In genomic region chr2:32259657-32260417, GRCm38 (mm10) we compare ENCODE assay signal across 7 mouse cellular contexts. TPM values are rescaled to one million over a fixed set of nuclear protein-coding genes. Genes with fewer than 3 reads are reported as not detected.
DNase-seq lines count a peak whose midpoint lies in the region; ATAC-seq and TF ChIP-seq lines count a peak whose summit lies in the region.

Gene Uck1, minus strand, starts transcription at chr2:32260159.

- H3K4me2 ChIP-seq in intestine, postnatal 0 days (replicated peaks; ENCODE audit: low read depth), result peak within 1 kb of the TSS; percentile 71
- H3K4me2 ChIP-seq in midbrain, embryonic 12.5 days (replicated peaks), result peak within 1 kb of the TSS; percentile 86

- H3K9me3 ChIP-seq in intestine, postnatal 0 days (ENCODE audit: control insufficient read depth), result no peaks in the 10 kb centered on the region
- no peaks in the 10 kb centered on the region for H3K9me3 ChIP-seq in midbrain, embryonic 12.5 days

- ATAC-seq in intestine, postnatal 0 days, result peak; percentile 86
- peak; percentile 90 for ATAC-seq in midbrain, embryonic 12.5 days (ENCODE audit: low FRiP score, low read depth)

- intact Hi-C loops in left cerebral cortex, postnatal 4 days (cut with DNase I), result no loop called here

- WGBS in intestine, postnatal 0 days, result under 1% methylated on average over 58 of the region's 59 CpGs
- 2% methylated on average over 59 of the region's 59 CpGs for WGBS in midbrain, embryonic 12.5 days
- WGBS in small intestine, adult 2 months, result under 1% methylated on average over 59 of the region's 59 CpGs

- peak within 1 kb of the TSS; percentile 77 for H3K4me3 ChIP-seq in intestine, postnatal 0 days (ENCODE audit: low read depth, low read length)
- peak within 1 kb of the TSS; percentile 70 for H3K4me3 ChIP-seq in midbrain, embryonic 12.5 days
- peak within 1 kb of the TSS; percentile 74 for H3K4me3 ChIP-seq in small intestine, adult 2 months (ENCODE audit: low read depth, low read length)

- peak; percentile 96 for DNase-seq in adrenal gland, adult 2 months
- DNase-seq in embryo, embryonic 11.5 days (ENCODE audit: low read depth, low spot score), result peak; percentile 90
- DNase-seq in gonadal fat pad, adult 2 months (ENCODE audit: low read depth), result no peak
- DNase-seq in left cerebral cortex, postnatal 4 days, result peak; percentile 86

- peak within 1 kb of the TSS; percentile 73 for H3K9ac ChIP-seq in intestine, postnatal 0 days (ENCODE audit: low read depth, low read length)
- H3K9ac ChIP-seq in midbrain, embryonic 12.5 days (replicated peaks), result peak within 1 kb of the TSS; percentile 86

- H3K4me1 ChIP-seq in intestine, postnatal 0 days (replicated peaks; ENCODE audit: control insufficient read depth, insufficient read depth, low read length), result 0 out of 2 replicates have a peak, but pooled peaks cover 3% of the 10 kb centered on the region
- peaks cover 16% of the 10 kb centered on the region for H3K4me1 ChIP-seq in midbrain, embryonic 12.5 days
- peaks cover 5% of the 10 kb centered on the region for H3K4me1 ChIP-seq in small intestine, adult 2 months (ENCODE audit: control insufficient read depth, insufficient read depth, insufficient read length, low read length)

- H3K27me3 ChIP-seq in intestine, postnatal 0 days (replicated peaks; ENCODE audit: control insufficient read depth, insufficient read depth, low read length), result no peaks in the 10 kb centered on the region
- no peaks in the 10 kb centered on the region for H3K27me3 ChIP-seq in midbrain, embryonic 12.5 days
- no peaks in the 10 kb centered on the region for H3K27me3 ChIP-seq in small intestine, adult 2 months (ENCODE audit: control insufficient read depth, insufficient read depth, low read length)

- peak within 1 kb of the TSS; percentile 78 for H3K27ac ChIP-seq in intestine, postnatal 0 days (ENCODE audit: low read depth, low read length)
- no peak within 1 kb of the TSS; the same call in 1 of the 2 replicates for H3K27ac ChIP-seq in midbrain, embryonic 12.5 days (replicated peaks)
- peak within 1 kb of the TSS; percentile 50 for H3K27ac ChIP-seq in small intestine, adult 2 months (ENCODE audit: insufficient read depth, low read depth, low read length)

- TF ChIP-seq CTCF in intestine, postnatal 0 days (IDR thresholded peaks at IDR 0.05; ENCODE audit: low read depth), result 0 out of 2 replicates have a peak, but pooled peaks have one; percentile 3
- TF ChIP-seq CTCF in small intestine, adult 2 months (IDR thresholded peaks at IDR 0.05; ENCODE audit: extremely low read depth, insufficient read length, insufficient replicate concordance, low read depth, low read length), result no peak

- TF ChIP-seq POLR2A in small intestine, adult 2 months (IDR thresholded peaks at IDR 0.05; ENCODE audit: low read depth, low read length), result peak; percentile 73; the same call in 1 of the 2 replicates

- peaks cover 32% of the 10 kb centered on the region for H3K36me3 ChIP-seq in intestine, postnatal 0 days (ENCODE audit: control insufficient read depth, insufficient read depth)
- peaks cover 31% of the 10 kb centered on the region for H3K36me3 ChIP-seq in midbrain, embryonic 12.5 days
- H3K36me3 ChIP-seq in small intestine, adult 2 months (ENCODE audit: control insufficient read depth, insufficient read depth, low read length), result peaks cover 25% of the 10 kb centered on the region

RNA-seq across cellular contexts. Expression of gene Uck1, which starts in this region (rescaled TPM):
- 100 to 1,000 TPM; 116 to 148 TPM for total RNA-seq in adrenal gland, adult 2 months (2021)
- 202 and 249 TPM in 2 replicates for polyA plus RNA-seq in adrenal gland, adult 2 months (2012; rRNA removed)
- 118 and 134 TPM in 2 replicates for polyA plus RNA-seq in gonadal fat pad, adult 2 months (2012; rRNA removed)
- 74.1 and 80.0 TPM in 2 replicates for polyA plus RNA-seq in intestine, postnatal 0 days (2015; fragmentation: Nextera tagmentation; extraction: Ambion mirVana)
- 10 to 100 TPM; 61.8 to 62.5 TPM for total RNA-seq in left cerebral cortex, postnatal 4 days (2021)
- 74.4 and 79.6 TPM in 2 replicates for polyA plus RNA-seq in midbrain, embryonic 12.5 days (2016; fragmentation: Nextera tagmentation; extraction: Ambion mirVana)
- polyA plus RNA-seq in small intestine, adult 2 months (2012; rRNA removed), result 39.0 and 64.9 TPM in 2 replicates
